Mouse (Mus musculus) ES-E14 (cell line): ENCODE measurements at regions not wholly inside any gene's neighbourhood (a gene's known extent, or its start where the extent isn't known, plus 50 kb on each side); places are given as distances from the start of the nearest gene placed in this dataset.
"Not testable (repeated sequence)": the region's sequence is repeated elsewhere in the genome, so short reads cannot be mapped to it uniquely, and the experiment has no call there.

Experiments used
- DNase-seq: peaks from one replicate; pipeline ENCODE4 v3.0.0-alpha.2; 2013; ENCODE audit warnings: low read depth, low spot score
- H3K27ac ChIP-seq: 2 replicates; pipeline ENCODE4 v1.5.1; 2012; ENCODE audit warnings: low read depth, mild to moderate bottlenecking, low read length, moderate library complexity, mixed read lengths; ENCODE audit not compliant: poor library complexity, insufficient read depth, severe bottlenecking
- H3K36me3 ChIP-seq: 2 replicates; pipeline ENCODE4 v1.6.1; 2012; ENCODE audit warnings: mild to moderate bottlenecking, low read length, moderate library complexity, mixed read lengths; ENCODE audit not compliant: control insufficient read depth, poor library complexity, insufficient read depth, severe bottlenecking
- H3K4me1 ChIP-seq, 2 experiments: fragments of 150-350 bp in 1 of 2; sonication (generic) in 1 of 2; 2 replicates each; pipeline ENCODE4 v1.6.1; 2012; ENCODE audit warnings: low read length in 2 of 2, mild to moderate bottlenecking in 1 of 2, mixed read lengths in 1 of 2; ENCODE audit not compliant: control insufficient read depth in 2 of 2, insufficient read depth in 2 of 2, poor library complexity in 1 of 2
- H3K4me3 ChIP-seq, 2 experiments: fragments of 150-350 bp in 1 of 2; sonication (generic) in 1 of 2; 2 replicates each; pipeline ENCODE4 v1.5.1; 2012; ENCODE audit warnings: low read length in 2 of 2, low read depth in 1 of 2, mild to moderate bottlenecking in 1 of 2, mixed read lengths in 1 of 2; ENCODE audit not compliant: insufficient read depth in 1 of 2, poor library complexity in 1 of 2, severe bottlenecking in 1 of 2
- H3K9ac ChIP-seq: 2 replicates; pipeline ENCODE4 v1.6.1; 2012; ENCODE audit warnings: low read depth, mild to moderate bottlenecking, low read length, mixed read lengths; ENCODE audit not compliant: poor library complexity, insufficient read depth, severe bottlenecking
- H3K9me3 ChIP-seq: fragments of 150-350 bp; sonication (generic); 2 replicates; pipeline ENCODE4 v1.6.1; 2012; ENCODE audit warnings: low read depth, mild to moderate bottlenecking, low read length; ENCODE audit not compliant: control insufficient read depth, insufficient read depth
- CHD2 ChIP-seq: IDR thresholded peaks from 2 replicates; pipeline ENCODE4 v1.6.1; 2014; ENCODE audit warnings: mild to moderate bottlenecking, low read depth, low read length, inconsistent platforms
- HCFC1 ChIP-seq: IDR thresholded peaks from 2 replicates; pipeline ENCODE4 v1.6.1; 2012; ENCODE audit warnings: low read length, inconsistent platforms, borderline replicate concordance; ENCODE audit not compliant: insufficient read depth
- MAFK ChIP-seq: IDR thresholded peaks from 2 replicates; pipeline ENCODE4 v1.6.1; 2014; ENCODE audit warnings: mild to moderate bottlenecking, low read depth, low read length, inconsistent platforms; ENCODE audit not compliant: insufficient read depth
- ZC3H11A ChIP-seq: IDR thresholded peaks from 2 replicates; pipeline ENCODE4 v1.6.1; 2012; ENCODE audit warnings: low read depth, mild to moderate bottlenecking, inconsistent platforms, low read length, borderline replicate concordance
- ZNF384 ChIP-seq: IDR thresholded peaks from 2 replicates; pipeline ENCODE4 v1.6.1; 2012; ENCODE audit warnings: low read depth, low read length, inconsistent platforms
- in situ Hi-C, 2 experiments: fragments of 600-800 bp; cut with MboI; formaldehyde crosslinking; loops; one replicate each; pipeline ENCODE4 v1.15.1; 2025; ENCODE audit warnings: low sequenced_read_pairs in 2 of 2, inconsistent platforms in 1 of 2; ENCODE audit not compliant: unreplicated experiment in 2 of 2

DNA sequence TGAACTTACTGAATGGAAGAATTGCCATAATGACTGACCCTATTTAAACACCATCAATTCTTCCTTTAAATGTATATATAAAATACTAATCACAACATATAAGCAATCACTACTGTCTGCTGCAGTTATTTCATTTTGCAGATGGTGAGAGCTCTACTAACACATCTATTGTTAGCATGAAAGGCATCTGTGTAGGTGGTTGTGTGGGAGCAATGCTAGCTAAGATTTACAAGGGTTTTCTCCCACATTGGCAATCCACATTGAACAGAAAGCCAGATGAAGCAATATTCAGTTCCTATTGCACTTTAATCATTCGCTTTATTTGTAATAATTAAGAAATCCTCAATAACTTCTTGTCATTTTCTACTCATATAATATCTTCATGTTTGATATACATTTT is 503.4 kb downstream of the Pet2 start:
- Histone ChIP-seq H3K36me3 (no peaks in the 10 kb centered on the region), H3K9ac (no peak overlapping the region), H3K9me3 (no peaks in the 10 kb centered on the region), H3K4me3 (no peak overlapping the region), H3K27ac (no peak overlapping the region), H3K4me1 (no peaks in the 10 kb centered on the region)
- DNase-seq, result no peak
- in situ Hi-C loops, result no loop called here
- no peak for TF ChIP-seq CHD2
- no peak for TF ChIP-seq ZC3H11A
- TF ChIP-seq ZNF384, result no peak
- TF ChIP-seq HCFC1, result no peak
- TF ChIP-seq MAFK, result no peak

DNA sequence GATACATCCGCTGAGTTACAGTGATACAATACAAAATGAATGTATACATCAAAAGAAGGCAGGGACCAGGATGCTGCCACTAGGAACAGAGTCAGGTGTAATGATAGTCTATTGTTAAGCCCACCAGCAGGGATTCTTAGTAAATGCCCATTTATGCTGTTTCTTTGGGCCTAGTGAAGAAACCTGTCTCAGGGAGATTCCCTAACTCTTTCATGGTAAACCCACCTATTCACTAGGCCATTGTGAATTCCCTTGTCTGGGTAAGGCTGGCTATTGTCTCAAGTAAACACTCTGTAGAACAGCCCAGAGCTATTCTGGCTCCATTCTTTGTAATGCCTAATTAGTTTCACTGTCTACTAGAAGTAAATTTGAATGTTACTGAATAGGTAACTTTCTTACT is 536.2 kb downstream of the Pet2 start:
- in situ Hi-C loops, H3K27ac ChIP-seq, H3K36me3 ChIP-seq, H3K9me3 ChIP-seq, H3K9ac ChIP-seq, H3K4me1 ChIP-seq, H3K4me3 ChIP-seq: not testable (repeated sequence)
- DNase-seq, result peak; percentile 28
